Mouse (Mus musculus) thymus, postnatal 4 days (tissue): ENCODE measurements around the gene Golga1.
"Not testable (repeated sequence)": the region's sequence is repeated elsewhere in the genome, so short reads cannot be mapped to it uniquely, and the experiment has no call there.

ENCODE experiments used
- DNase-seq: peaks from one replicate; pipeline ENCODE4 v3.0.0; 2021

Gene Golga1

GRCm38 (mm10) chr2:39065400-39065987 is at the start of gene Golga1:
Golga1 (minus strand) TSS chr2:39065541.
- DNase-seq, result peak; percentile 92

GRCm38 (mm10) chr2:39114093-39114492 is 48.8 kb upstream of the Golga1 start:
- DNase-seq, result no peak

- DNase-seq, result no peak
These were observed 45.2 kb upstream of the Golga1 start for GRCm38 (mm10) chr2:39110514-39110913.

GRCm38 (mm10) chr2:39109712-39110111 is 44.4 kb upstream of the Golga1 start:
- DNase-seq, result not testable (repeated sequence)

GRCm38 (mm10) chr2:39099951-39100350 is 34.6 kb upstream of the Golga1 start:
- DNase-seq, result not testable (repeated sequence)

- peak; percentile 30 for DNase-seq
These were observed 32.7 kb upstream of the Golga1 start for GRCm38 (mm10) chr2:39097993-39098392.

- no peak for DNase-seq
These were observed 26.6 kb upstream of the Golga1 start for GRCm38 (mm10) chr2:39091966-39092365.

GRCm38 (mm10) chr2:39082706-39083105 is 17.4 kb upstream of the Golga1 start:
- no peak for DNase-seq

- DNase-seq, result no peak
These were observed 5.3 kb upstream of the Golga1 start for GRCm38 (mm10) chr2:39070666-39071065.

- no peak for DNase-seq
These were observed 3.8 kb upstream of the Golga1 start for GRCm38 (mm10) chr2:39069096-39069495.

- no peak for DNase-seq
These were observed 498 bp downstream of the Golga1 start for GRCm38 (mm10) chr2:39064687-39065399.

- no peak for DNase-seq
These were observed 16.8 kb downstream of the Golga1 start for GRCm38 (mm10) chr2:39048515-39048914.

GRCm38 (mm10) chr2:39040215-39040614 is 25.1 kb downstream of the Golga1 start:
- DNase-seq, result no peak

GRCm38 (mm10) chr2:39031611-39032010 is 33.7 kb downstream of the Golga1 start:
- no peak for DNase-seq

- no peak for DNase-seq
These were observed 45.3 kb downstream of the Golga1 start for GRCm38 (mm10) chr2:39020004-39020403.

GRCm38 (mm10) chr2:39016581-39016980 is 48.8 kb downstream of the Golga1 start:
- no peak for DNase-seq

GRCm38 (mm10) chr2:39012768-39013279 is 52.5 kb downstream of the Golga1 start:
- DNase-seq, result no peak

GRCm38 (mm10) chr2:39011971-39012370 is 53.4 kb downstream of the Golga1 start:
- no peak for DNase-seq

GRCm38 (mm10) chr2:39011264-39011663 is 54.1 kb downstream of the Golga1 start:
- DNase-seq, result no peak

GRCm38 (mm10) chr2:39010144-39010543 is 55.2 kb downstream of the Golga1 start:
- DNase-seq, result not testable (repeated sequence)

GRCm38 (mm10) chr2:39008954-39009365 is 56.4 kb downstream of the Golga1 start:
- DNase-seq, result peak; percentile 83

GRCm38 (mm10) chr2:39008350-39008851 is 56.9 kb downstream of the Golga1 start:
- DNase-seq, result no peak

- DNase-seq, result peak; percentile 95
These were observed 57.5 kb downstream of the Golga1 start for GRCm38 (mm10) chr2:39007865-39008264.

GRCm38 (mm10) chr2:39006149-39006730 is 59.1 kb downstream of the Golga1 start:
- no peak for DNase-seq
